Mouse (Mus musculus): ENCODE measurements around the gene 2310022A10Rik. TPM values are rescaled to one million over a fixed set of nuclear protein-coding genes. Genes with fewer than 3 reads are reported as not detected.

Gene 2310022A10Rik
- 38.8 and 39.3 TPM in 2 replicates for polyA plus RNA-seq (2016; fragmentation: Nextera tagmentation; extraction: Ambion mirVana)

- Histone ChIP-seq H3K4me1 (peaks cover 28% of the 10 kb centered on the region), H3K9me3 (no peaks in the 10 kb centered on the region), H3K4me3 (peak within 1 kb of the TSS; percentile 82), H3K27me3 (ENCODE audit: poor library complexity, severe bottlenecking) (no peaks in the 10 kb centered on the region), H3K27ac (peak within 1 kb of the TSS; percentile 85), H3K36me3 (replicated peaks) (peaks cover 19% of the 10 kb centered on the region)
- DNase-seq (ENCODE audit: extremely low spot score, low spot score) = peak; percentile 98
- under 1% methylated on average over 41 of the region's 41 CpGs for WGBS
These were observed at the start of gene 2310022A10Rik, which contains the start of gene Pld3 for GRCm38 (mm10) chr7:27552931-27553513. 2310022A10Rik (plus strand) TSS chr7:27553233. Pld3 (minus strand) TSS chr7:27553218.

DNA sequence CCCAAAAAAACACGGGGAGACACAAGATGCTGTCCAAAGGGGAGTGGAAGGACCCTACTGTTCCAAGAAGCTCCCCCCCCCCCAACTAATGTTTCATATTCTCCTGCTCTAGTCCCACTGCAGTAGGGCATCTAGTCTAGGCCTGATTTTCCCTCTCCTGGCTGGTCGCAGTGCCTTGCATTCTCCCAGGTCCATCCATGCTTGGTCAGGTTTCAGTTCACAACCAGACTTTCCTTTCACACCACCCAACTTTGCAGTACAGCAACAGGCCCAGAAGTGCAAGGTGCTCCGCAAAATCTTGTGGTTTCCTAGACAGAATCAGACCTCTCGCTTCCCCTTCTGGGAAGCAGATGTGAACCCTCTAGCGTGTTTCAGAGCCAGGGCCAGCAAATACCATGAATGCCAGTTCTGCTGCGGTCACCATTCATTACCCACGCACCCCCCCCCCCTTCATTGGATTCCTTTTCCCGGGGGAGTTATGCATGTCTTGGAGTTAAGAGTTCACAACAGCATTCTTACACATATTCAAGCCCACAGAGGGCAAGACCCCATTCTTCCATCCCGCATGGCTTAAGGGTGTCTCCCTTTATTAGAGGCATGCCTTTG, 46.2 kb upstream of the 2310022A10Rik start:
- no peak for DNase-seq (ENCODE audit: extremely low spot score, low spot score)
- Histone ChIP-seq H3K27ac (peak overlapping the region; percentile 97), H3K4me1 (peaks cover 28% of the 10 kb centered on the region), H3K4me3 (peak overlapping the region; percentile 65), H3K27me3 (ENCODE audit: poor library complexity, severe bottlenecking) (no peaks in the 10 kb centered on the region), H3K9me3 (no peaks in the 10 kb centered on the region), H3K36me3 (replicated peaks) (no peaks in the 10 kb centered on the region)
- WGBS = 55% methylated on average over 9 of the region's 9 CpGs

DNA sequence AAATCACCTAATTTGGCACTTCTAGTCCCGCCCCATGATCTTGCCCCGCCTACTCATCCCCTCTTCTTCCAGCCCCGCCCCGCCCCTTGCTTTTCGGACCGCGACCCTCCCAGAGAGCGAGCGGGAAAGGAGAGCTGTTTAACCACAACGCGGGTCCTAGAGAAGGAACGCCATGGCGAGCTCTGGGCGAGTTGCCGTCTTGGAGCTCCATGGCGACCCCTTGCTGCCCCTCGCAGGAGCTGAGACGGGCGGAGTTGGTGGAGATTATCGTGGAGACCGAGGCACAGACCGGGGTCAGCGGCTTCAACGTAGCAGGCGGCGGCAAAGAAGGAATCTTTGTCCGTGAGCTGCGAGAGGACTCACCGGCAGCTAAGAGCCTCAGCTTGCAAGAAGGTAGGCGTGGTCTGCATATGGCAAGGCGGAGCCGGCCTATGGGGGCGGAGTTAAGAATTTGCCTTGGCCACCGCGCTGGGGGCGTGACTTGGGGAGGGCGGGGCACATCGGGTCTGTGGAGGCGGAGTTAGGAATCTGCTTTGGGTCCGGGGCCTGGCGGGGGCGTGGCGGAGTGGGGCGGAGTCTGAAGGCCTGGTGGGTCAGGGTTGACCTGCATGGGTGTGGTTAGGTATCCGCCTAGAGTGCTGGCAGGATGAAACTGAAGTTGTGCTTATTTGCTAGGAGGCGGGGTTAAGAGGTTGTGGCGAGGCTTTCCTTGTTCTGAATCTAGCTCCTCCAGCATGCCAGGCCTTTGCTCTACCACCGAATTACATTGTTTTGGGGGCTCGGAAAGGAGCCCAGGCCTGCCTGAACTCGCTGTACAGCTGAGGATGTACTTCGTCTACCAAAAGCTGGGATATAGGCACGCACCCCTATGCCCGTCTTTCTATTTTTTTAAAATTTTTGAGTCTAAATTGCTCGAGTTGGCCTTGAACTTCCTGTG, 45.1 kb upstream of the 2310022A10Rik start:
- Histone ChIP-seq H3K27ac (peak overlapping the region; percentile 97), H3K27me3 (ENCODE audit: poor library complexity, severe bottlenecking) (no peaks in the 10 kb centered on the region), H3K4me3 (peak overlapping the region; percentile 65), H3K36me3 (replicated peaks) (no peaks in the 10 kb centered on the region), H3K9me3 (no peaks in the 10 kb centered on the region), H3K4me1 (peaks cover 28% of the 10 kb centered on the region)
- under 1% methylated on average over 54 of the region's 54 CpGs for WGBS
- peak; percentile 100 for DNase-seq (ENCODE audit: extremely low spot score, low spot score)

DNA sequence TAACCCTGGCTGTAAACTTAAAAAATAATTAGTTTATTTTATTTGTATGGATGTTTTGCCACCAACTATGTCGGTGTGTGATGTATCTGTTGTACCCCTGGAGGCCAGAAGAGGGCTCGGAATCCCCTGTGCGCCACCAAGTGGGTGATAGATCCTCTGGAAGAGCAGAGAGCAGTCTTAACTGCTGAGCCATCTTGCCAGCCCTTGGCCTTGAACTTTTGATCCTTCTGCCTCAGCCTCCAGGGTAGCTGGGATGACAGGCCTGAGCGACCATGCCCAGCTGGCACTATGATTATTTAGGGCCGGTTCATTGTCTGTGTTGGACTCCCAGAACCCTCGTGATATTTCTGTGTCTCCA, 44.4 kb upstream of the 2310022A10Rik start:
- Histone ChIP-seq H3K4me3 (peak overlapping the region; percentile 65), H3K9me3 (no peaks in the 10 kb centered on the region), H3K27ac (peak overlapping the region; percentile 97; the same call in 1 of the 2 replicates), H3K36me3 (replicated peaks) (no peaks in the 10 kb centered on the region), H3K27me3 (ENCODE audit: poor library complexity, severe bottlenecking) (no peaks in the 10 kb centered on the region), H3K4me1 (peaks cover 28% of the 10 kb centered on the region)
- WGBS = 23% methylated on average over 6 of the region's 6 CpGs
- DNase-seq (ENCODE audit: extremely low spot score, low spot score) = peak; percentile 52

GRCm38 (mm10) chr7:27510809-27511208, 42.2 kb upstream of the 2310022A10Rik start:
- Histone ChIP-seq H3K4me1 (peaks cover 28% of the 10 kb centered on the region), H3K27ac (no peak overlapping the region), H3K36me3 (replicated peaks) (no peaks in the 10 kb centered on the region), H3K27me3 (ENCODE audit: poor library complexity, severe bottlenecking) (no peaks in the 10 kb centered on the region), H3K4me3 (no peak overlapping the region), H3K9me3 (no peaks in the 10 kb centered on the region)
- WGBS = 89% methylated on average over 2 of the region's 2 CpGs
- no peak for DNase-seq (ENCODE audit: extremely low spot score, low spot score)

- no peak for DNase-seq (ENCODE audit: extremely low spot score, low spot score)
- H3K36me3 ChIP-seq (replicated peaks) = peaks cover 8% of the 10 kb centered on the region; the same call in 1 of the 2 replicates
- 81% methylated on average over 9 of the region's 9 CpGs for WGBS
These were observed 38.1 kb upstream of the 2310022A10Rik start for GRCm38 (mm10) chr7:27514961-27515360.

GRCm38 (mm10) chr7:27518314-27518713, 34.7 kb upstream of the 2310022A10Rik start:
- Histone ChIP-seq H3K27ac (no peak overlapping the region), H3K9me3 (peaks cover 9% of the 10 kb centered on the region; the same call in 1 of the 2 replicates), H3K4me1 (peaks cover 6% of the 10 kb centered on the region), H3K36me3 (replicated peaks) (peaks cover 8% of the 10 kb centered on the region; the same call in 1 of the 2 replicates), H3K4me3 (no peak overlapping the region), H3K27me3 (ENCODE audit: poor library complexity, severe bottlenecking) (no peaks in the 10 kb centered on the region)
- no peak for DNase-seq (ENCODE audit: extremely low spot score, low spot score)
- 86% methylated on average over 9 of the region's 9 CpGs for WGBS

More at GRCm38 (mm10) chr7:27514961-27515360, 38.1 kb upstream of the 2310022A10Rik start:
- H3K27me3 ChIP-seq (ENCODE audit: poor library complexity, severe bottlenecking) = no peaks in the 10 kb centered on the region
- H3K9me3 ChIP-seq = peaks cover 6% of the 10 kb centered on the region; the same call in 1 of the 2 replicates
- H3K27ac ChIP-seq = no peak overlapping the region
- H3K4me3 ChIP-seq = no peak overlapping the region
- no peaks in the 10 kb centered on the region for H3K4me1 ChIP-seq

- Histone ChIP-seq H3K4me3 (no peak overlapping the region), H3K36me3 (replicated peaks) (peaks cover 8% of the 10 kb centered on the region; the same call in 1 of the 2 replicates), H3K27ac (no peak overlapping the region), H3K9me3 (peaks cover 9% of the 10 kb centered on the region; the same call in 1 of the 2 replicates), H3K27me3 (ENCODE audit: poor library complexity, severe bottlenecking) (no peaks in the 10 kb centered on the region), H3K4me1 (peaks cover 6% of the 10 kb centered on the region)
- DNase-seq (ENCODE audit: extremely low spot score, low spot score) = no peak
These were observed 32.9 kb upstream of the 2310022A10Rik start for GRCm38 (mm10) chr7:27520104-27520503.

- WGBS = 70% methylated on average over 1 of the region's 1 CpGs
- Histone ChIP-seq H3K27me3 (ENCODE audit: poor library complexity, severe bottlenecking) (no peaks in the 10 kb centered on the region), H3K27ac (no peak overlapping the region), H3K4me3 (no peak overlapping the region), H3K4me1 (peaks cover 6% of the 10 kb centered on the region), H3K9me3 (peaks cover 9% of the 10 kb centered on the region; the same call in 1 of the 2 replicates), H3K36me3 (replicated peaks) (peaks cover 8% of the 10 kb centered on the region; the same call in 1 of the 2 replicates)
- DNase-seq (ENCODE audit: extremely low spot score, low spot score) = no peak
These were observed 32.4 kb upstream of the 2310022A10Rik start for GRCm38 (mm10) chr7:27520599-27520998.

GRCm38 (mm10) chr7:27522967-27523366, 30.1 kb upstream of the 2310022A10Rik start, which contains the start of gene Hipk4:
Hipk4 (plus strand) TSS chr7:27523267.
- H3K9me3 ChIP-seq = peaks cover 9% of the 10 kb centered on the region; the same call in 1 of the 2 replicates
- no peak for DNase-seq (ENCODE audit: extremely low spot score, low spot score)
- H3K4me3 ChIP-seq = no peak within 1 kb of the TSS
- no peak within 1 kb of the TSS; the same call in 1 of the 2 replicates for H3K27ac ChIP-seq
- 70% methylated on average over 5 of the region's 5 CpGs for WGBS
- H3K4me1 ChIP-seq = peaks cover 10% of the 10 kb centered on the region
- H3K27me3 ChIP-seq (ENCODE audit: poor library complexity, severe bottlenecking) = no peaks in the 10 kb centered on the region
- H3K36me3 ChIP-seq (replicated peaks) = peaks cover 4% of the 10 kb centered on the region; the same call in 1 of the 2 replicates

DNA sequence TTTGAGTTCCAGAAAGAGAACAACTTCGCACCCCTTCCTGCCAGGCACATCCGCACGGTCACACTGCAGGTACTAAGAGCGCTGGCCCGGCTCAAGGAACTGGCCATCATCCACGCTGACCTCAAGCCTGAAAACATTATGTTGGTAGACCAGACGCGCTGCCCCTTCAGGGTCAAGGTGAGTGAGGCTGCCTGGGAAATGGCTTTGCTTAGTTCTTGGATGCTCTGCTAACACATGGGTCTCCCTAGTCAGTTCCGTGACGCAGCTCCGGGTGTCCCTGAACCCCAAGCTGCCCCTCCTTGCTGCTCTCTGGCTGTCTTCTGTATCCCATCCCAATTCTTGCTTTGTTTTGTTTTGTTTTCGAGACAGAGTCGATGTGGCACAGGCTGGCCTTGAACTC, 29.2 kb upstream of the 2310022A10Rik start:
- no peak overlapping the region for H3K4me3 ChIP-seq
- H3K36me3 ChIP-seq (replicated peaks) = peaks cover 4% of the 10 kb centered on the region; the same call in 1 of the 2 replicates
- H3K4me1 ChIP-seq = peaks cover 10% of the 10 kb centered on the region
- 93% methylated on average over 13 of the region's 13 CpGs for WGBS
- DNase-seq (ENCODE audit: extremely low spot score, low spot score) = no peak
- peaks cover 9% of the 10 kb centered on the region; the same call in 1 of the 2 replicates for H3K9me3 ChIP-seq
- H3K27me3 ChIP-seq (ENCODE audit: poor library complexity, severe bottlenecking) = no peaks in the 10 kb centered on the region
- no peak overlapping the region for H3K27ac ChIP-seq

All from forebrain, embryonic 10.5 days (tissue).